Mouse (Mus musculus): ENCODE data around the gene Nexn.

DNA sequence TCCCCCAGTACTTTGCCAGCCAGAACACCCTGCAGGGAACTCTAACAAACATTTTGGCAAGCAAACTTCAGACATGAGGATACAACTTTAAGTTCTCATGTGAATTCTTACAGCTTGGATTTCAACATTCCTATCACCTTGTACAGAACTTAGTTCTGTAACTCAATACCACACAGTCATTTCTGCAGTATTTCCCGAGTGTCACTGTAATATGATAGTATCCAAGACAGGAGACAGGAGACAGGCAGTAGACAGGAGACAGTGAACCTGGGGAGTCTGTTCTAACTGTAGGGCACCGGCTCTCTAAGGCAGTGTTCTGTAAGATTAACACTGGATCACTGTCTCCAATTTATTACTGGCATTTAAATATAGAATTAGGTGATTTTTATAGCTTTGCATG, 12.3 kb upstream of the Nexn start:
- TF ChIP-seq CTCF (IDR thresholded peaks at IDR 0.05; ENCODE audit: borderline replicate concordance, insufficient read depth, low read depth, low read length): no peak
- TF ChIP-seq POLR2A (IDR thresholded peaks at IDR 0.05; ENCODE audit: borderline replicate concordance, insufficient read depth, low read length): no peak
